Mouse (Mus musculus) ovary, postnatal 14 days (tissue): ENCODE data around the gene Slc25a44.

Experiments
- DNase-seq: peaks from one replicate; pipeline ENCODE4 v3.0.0; 2022; ENCODE audit warnings: low spot score

Gene Slc25a44

GRCm38 (mm10) chr3:88424605-88425329 is at the start of gene Slc25a44:
Gene Slc25a44, minus strand, starts transcription at chr3:88425139.
- DNase-seq: peak; percentile 86

GRCm38 (mm10) chr3:88473571-88473970 is 48.6 kb upstream of the Slc25a44 start:
- no peak for DNase-seq

GRCm38 (mm10) chr3:88473020-88473419 is 48.1 kb upstream of the Slc25a44 start:
- DNase-seq: no peak

DNA sequence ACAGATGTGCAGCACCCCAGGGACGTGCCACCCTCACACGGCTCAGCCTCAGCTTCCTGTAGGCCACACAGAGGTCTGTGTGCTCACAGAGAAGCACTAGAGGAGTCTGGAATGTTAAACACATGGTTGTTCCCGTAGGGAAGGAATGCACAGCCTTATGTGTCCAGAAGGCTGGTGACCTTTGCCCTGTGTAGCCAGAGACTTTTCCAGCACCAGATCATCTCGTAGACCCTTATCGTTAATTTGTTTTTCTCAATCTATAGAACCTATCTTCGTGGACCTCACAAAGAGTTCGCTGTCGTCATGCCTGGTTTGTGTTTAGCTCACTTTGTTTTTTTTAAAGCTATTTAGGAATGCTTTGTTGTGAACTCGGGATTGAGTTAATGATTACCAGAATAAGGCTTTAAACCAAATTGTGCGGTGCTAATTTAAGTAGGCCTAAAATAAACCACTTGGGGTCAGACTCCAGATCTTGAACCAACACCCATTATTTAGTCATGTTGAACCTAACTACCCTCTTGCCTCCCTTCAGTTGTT is 46.1 kb upstream of the Slc25a44 start:
- DNase-seq: no peak

GRCm38 (mm10) chr3:88469466-88469865 is 44.5 kb upstream of the Slc25a44 start:
- no peak for DNase-seq

DNA sequence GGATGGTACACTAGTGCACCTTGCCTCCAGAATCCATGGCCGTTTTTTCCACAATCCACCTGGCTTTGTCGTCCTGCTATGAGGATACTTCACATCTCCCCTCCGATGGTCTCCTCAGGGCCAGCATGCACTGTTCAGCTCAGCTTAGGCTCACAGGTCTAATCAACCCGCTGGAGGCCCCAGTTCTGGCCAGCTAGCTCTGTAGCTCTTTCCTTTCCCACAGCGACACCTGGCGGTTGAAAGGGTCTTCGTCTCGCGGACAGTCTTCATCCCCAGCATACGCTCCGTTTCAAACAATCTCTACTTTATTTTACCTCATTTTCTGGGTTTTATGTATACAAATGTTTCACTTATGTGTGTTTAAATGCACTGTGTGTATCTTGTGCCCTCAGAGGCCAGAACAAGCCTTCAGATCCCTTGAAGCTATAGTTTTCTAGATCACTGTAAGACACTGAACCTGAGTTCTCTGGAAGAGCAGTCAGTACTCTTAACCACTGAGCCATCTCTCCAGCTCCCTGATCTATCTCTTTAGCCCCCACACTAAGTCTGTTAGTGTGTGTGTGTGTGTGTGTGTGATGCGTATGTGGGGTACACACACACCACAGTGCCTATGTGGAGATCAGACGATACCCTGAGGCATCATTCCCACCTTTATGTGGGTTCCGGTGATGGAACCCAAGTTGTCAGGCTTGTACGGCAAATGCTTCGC is 42.3 kb upstream of the Slc25a44 start:
- peak; percentile 94 for DNase-seq

DNA sequence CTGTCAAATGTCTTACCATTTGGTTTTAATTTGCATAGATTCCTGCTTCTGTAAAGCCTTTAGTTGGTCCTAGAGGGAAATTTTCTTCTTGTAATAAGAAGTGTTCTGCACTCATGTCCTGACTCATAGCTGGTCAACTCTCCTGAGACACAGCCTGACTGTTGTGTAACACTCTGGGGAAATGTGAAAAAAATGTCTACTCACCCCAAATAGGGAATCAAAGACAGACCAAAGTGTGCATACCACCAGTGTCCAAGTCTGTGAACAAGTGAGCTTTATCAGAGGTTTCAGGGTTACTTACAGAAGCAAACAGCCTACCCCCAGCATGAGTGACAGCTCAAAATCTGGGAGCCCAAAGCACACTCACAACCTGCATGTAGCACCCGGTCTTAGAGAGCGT is 40.2 kb upstream of the Slc25a44 start:
- DNase-seq: no peak

GRCm38 (mm10) chr3:88464425-88464824 is 39.5 kb upstream of the Slc25a44 start:
- no peak for DNase-seq

- DNase-seq: no peak
Observed at GRCm38 (mm10) chr3:88460983-88461696, 36.2 kb upstream of the Slc25a44 start, which contains the start of gene Sema4a. Gene Sema4a, minus strand, starts transcription at chr3:88461182.

- DNase-seq: no peak
Observed at GRCm38 (mm10) chr3:88460029-88460428, 35.1 kb upstream of the Slc25a44 start.

DNA sequence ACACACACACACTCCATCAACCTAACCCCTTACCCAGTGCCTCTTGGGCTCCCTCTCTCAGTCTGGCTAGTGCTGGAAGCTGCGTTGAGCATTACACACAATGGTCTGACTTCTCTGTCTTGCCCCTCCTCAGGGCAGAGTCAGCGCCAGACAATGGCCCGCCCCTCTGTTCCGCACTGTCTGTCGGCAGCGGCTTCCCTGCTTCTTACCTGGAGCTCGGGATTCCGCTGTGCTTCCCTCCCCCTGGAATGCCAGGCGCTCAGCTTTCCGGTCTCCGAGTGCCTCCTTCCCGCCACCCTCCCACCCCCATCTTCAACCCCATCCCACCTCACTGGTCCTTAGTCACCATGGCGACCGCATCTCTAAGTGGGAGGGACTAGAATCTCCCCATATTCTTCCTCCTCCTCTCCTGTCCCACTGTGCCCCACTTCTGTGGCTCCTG is 33.9 kb upstream of the Slc25a44 start:
- no peak for DNase-seq

DNA sequence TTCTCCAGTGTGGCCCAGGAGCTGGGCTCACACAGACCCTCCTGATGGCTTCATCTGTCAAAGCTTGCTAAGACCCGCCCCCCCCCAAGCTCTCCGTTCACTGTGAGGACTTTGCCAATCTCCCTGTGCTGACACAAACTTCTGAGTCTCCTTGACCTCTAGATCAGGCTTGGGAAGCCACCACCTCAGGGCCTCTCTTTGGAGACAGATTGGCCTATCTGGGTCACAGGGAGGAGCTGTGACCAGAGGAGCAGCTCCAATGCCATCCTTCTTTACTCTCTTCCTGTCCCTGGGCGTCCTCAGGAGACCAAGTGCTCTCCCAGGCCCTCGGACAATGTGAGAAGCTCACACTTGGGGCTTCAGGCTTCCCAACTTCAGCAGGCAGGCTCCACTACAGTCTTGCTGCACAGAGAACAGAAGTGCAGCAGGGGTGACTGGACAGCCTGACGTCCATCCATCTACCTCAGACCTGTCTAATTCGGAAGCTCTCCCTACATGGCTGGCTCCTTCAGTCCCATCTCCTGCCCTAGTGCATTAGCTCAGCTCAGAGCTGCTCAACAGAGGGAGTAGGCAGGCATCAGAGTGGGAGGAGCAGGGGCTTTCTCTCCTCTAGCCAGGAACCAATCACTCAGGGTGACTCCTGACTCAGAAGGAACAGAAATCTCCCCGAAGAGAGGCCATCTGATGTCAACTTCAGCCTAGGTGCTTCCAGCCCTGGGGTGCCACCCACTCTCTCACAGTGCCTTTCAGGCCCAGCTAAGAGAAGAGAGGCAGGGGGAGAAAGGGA is 32.0 kb upstream of the Slc25a44 start:
- DNase-seq: no peak

GRCm38 (mm10) chr3:88456313-88456712 is 31.4 kb upstream of the Slc25a44 start:
- DNase-seq: no peak

DNA sequence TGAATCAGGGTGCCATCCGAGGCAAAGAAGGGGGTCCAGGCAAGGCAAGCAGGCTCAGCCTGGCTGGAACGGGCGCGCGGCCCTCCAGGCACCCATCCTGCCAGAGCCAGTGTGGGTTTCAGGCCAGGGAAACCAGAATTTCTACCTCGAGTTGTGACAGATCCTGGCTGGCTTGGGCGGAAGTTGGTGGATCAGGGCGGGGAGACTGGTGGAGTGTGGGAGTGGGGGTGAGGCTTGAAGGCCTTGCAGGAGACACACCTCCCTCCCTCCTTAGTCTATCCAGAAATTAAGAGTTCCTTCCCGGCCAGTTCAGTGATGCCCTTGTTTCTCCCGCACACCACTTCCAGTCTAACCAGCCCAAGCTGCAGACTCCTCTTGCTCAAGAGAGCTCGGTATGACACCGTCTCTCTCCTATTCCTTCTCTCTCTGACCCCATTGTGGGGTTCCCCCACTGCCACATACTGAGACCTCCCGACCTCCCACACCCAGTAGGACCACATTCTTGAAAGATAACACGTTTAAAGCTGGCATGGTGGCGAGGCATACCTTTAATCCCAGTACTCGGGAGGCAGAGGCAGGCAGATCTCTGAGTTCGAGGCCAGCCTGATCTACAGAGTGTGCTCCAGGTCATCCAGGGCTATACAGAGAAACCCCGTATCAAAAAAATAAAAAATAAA is 30.8 kb upstream of the Slc25a44 start:
- DNase-seq: no peak

- DNase-seq: no peak
Observed at GRCm38 (mm10) chr3:88454762-88455587, 30.0 kb upstream of the Slc25a44 start.

GRCm38 (mm10) chr3:88453986-88454385 is 29.0 kb upstream of the Slc25a44 start:
- DNase-seq: no peak

DNA sequence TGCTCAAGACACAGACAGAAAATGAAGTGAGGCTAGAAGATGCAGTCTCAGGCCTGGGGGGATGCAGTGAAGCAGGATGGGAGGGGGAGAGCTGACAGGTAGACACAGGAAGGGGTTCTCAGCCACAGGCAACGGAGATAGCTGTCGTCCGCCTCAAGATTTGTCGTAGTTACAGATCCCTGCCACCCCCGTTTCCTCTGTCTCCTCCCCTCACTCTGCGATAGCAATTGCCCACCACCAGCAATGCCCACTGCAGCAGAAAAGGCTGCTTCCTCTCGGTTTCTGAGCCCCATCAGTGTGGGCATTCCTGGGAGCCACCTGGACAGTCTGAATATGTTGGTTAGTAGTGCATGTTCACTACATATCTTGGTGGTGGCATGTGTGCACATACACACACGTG is 28.4 kb upstream of the Slc25a44 start:
- DNase-seq: no peak

DNA sequence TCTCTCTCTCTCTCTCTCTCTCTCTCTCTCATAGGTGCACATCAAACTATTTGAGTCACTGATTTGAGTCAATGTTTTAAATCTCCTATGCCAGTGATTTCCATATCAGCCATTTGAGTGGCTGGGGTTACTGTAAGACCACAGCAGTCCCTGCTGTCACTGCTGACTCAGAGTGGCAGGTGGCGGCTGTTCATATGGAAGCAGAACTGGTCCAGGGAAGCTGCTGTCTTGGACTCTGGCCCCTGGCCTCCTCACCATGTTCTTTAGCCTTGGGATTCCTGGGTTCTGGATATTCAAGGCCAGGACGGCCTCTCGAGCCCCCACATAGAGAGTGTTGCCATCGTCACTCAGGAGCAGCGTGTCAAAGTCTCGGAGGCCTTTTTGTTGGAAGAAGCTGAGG is 27.8 kb upstream of the Slc25a44 start:
- no peak for DNase-seq

- DNase-seq: no peak
Observed at GRCm38 (mm10) chr3:88452246-88452645, 27.3 kb upstream of the Slc25a44 start.
